Mouse (Mus musculus) midbrain, embryonic 14.5 days (tissue): ENCODE data around the gene Oosp1. TPM values are rescaled to one million over a fixed set of nuclear protein-coding genes. Genes with fewer than 3 reads are reported as not detected.

Source experiments
- ATAC-seq: fragments of 200-750 bp; cut with Nextera tagmentation; 2 replicates; pipeline ENCODE4 v1.8.0; 2017; ENCODE audit warnings: moderate number of reproducible peaks, moderate library complexity; ENCODE audit not compliant: low FRiP score, low TSS enrichment
- DNase-seq: peaks from one replicate; pipeline ENCODE4 v3.0.0-alpha.2; 2015
- H3K27ac ChIP-seq: fragments of 300-500 bp; sonication (generic); replicated peaks from 2 replicates; pipeline ENCODE4 v1.5.1; 2014; ENCODE audit warnings: mild to moderate bottlenecking, low read depth, low read length, moderate library complexity
- H3K27me3 ChIP-seq: fragments of 300-500 bp; sonication (generic); 2 replicates; pipeline ENCODE4 v1.6.1; 2014; ENCODE audit warnings: low read length, control low read depth, mixed read lengths; ENCODE audit not compliant: control insufficient read depth, insufficient read depth
- H3K36me3 ChIP-seq: fragments of 300-500 bp; sonication (generic); 2 replicates; pipeline ENCODE4 v1.6.1; 2014; ENCODE audit warnings: low read length, control low read depth; ENCODE audit not compliant: control insufficient read depth, insufficient read depth
- H3K4me1 ChIP-seq: fragments of 300-500 bp; sonication (generic); 2 replicates; pipeline ENCODE4 v1.6.1; 2014; ENCODE audit warnings: mild to moderate bottlenecking, antibody characterized with exemption, low read length, control low read depth; ENCODE audit not compliant: control insufficient read depth, insufficient read depth
- H3K4me2 ChIP-seq: fragments of 300-500 bp; sonication (generic); 2 replicates; pipeline ENCODE4 v1.6.1; 2014; ENCODE audit warnings: mild to moderate bottlenecking, low read length, moderate library complexity
- H3K4me3 ChIP-seq: fragments of 300-500 bp; sonication (generic); replicated peaks from 2 replicates; pipeline ENCODE4 v1.5.1; 2014; ENCODE audit warnings: low read depth, low read length
- H3K9ac ChIP-seq: fragments of 300-500 bp; sonication (generic); replicated peaks from 2 replicates; pipeline ENCODE4 v1.6.1; 2014; ENCODE audit warnings: mild to moderate bottlenecking, low read length, moderate library complexity
- H3K9me3 ChIP-seq: fragments of 300-500 bp; sonication (generic); 2 replicates; pipeline ENCODE4 v1.6.1; 2016; ENCODE audit warnings: low read length, control low read depth, mixed read lengths; ENCODE audit not compliant: control insufficient read depth
- WGBS: fragments of 180-500 bp; shearing (Covaris S2); extraction: QIAGEN DNeasy Blood & Tissue Kit; methylation state at CpG from one replicate; pipeline ENCODE4 v1.1.7; 2014; 5-methylcytosine and 5-hydroxymethylcytosine counted together
- polyA plus RNA-seq: library from polyadenylated mRNA; unstranded; fragments of >200 nt; fragmentation: Nextera tagmentation; extraction: Ambion mirVana; gene quantifications from 2 replicates; pipeline ENCODE4 v1.2.1, GENCODE M21; 2014

Oosp1 gene
- polyA plus RNA-seq, 1 experiment from 2014 or later, result not detected

DNA sequence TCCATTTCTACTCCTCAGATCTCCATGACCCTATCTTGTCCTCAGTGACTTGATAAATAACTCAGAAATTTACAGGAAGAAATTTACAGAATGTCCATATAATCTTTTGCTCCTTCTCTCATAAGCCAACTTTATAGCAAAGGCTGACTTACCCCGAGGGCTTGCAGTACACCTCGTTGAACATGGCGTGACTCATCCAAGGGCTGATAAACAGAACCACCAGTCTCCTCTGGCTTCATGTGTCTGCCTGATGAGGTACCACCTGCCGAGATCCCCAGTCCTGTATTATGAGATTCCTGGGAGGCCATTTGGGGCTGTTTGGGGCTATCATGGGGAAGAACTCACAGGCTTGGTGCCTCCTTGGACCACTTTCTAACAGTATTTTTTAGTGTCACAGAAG lies 51.9 kb downstream of the Oosp1 start:
- no peaks in the 10 kb centered on the region for H3K27me3 ChIP-seq
- H3K9me3 ChIP-seq, result no peaks in the 10 kb centered on the region
- no peak overlapping the region for H3K4me3 ChIP-seq
- no peaks in the 10 kb centered on the region for H3K36me3 ChIP-seq
- H3K4me2 ChIP-seq, result no peak overlapping the region
- ATAC-seq (no peak), DNase-seq (no peak)
- WGBS, result 82% methylated on average over 4 of the region's 4 CpGs
- H3K9ac ChIP-seq, result no peak overlapping the region
- H3K27ac ChIP-seq, result no peak overlapping the region
- no peaks in the 10 kb centered on the region for H3K4me1 ChIP-seq

DNA sequence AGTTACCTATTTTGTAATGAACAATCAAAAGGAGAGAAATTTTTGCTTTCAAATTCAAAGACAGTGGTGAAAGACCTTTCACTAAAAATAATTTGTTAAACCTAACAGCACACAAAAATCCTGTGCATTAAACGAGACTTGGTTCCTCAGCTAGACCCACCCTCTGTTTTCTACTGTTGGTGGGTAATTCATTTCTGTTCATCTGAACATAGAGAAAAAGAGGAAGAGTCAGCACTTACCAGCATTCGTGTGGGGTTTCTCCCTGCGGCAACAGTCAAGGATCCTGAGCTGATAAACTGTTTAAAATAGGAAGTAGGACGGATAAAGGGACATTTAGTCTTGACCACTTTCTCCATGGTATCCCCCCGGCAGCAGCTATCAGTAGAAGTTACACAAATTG lies 55.4 kb downstream of the Oosp1 start:
- H3K4me3 ChIP-seq, result no peak overlapping the region
- no peaks in the 10 kb centered on the region for H3K9me3 ChIP-seq
- DNase-seq (no peak), ATAC-seq (no peak)
- no peaks in the 10 kb centered on the region for H3K27me3 ChIP-seq
- WGBS, result 85% methylated on average over 5 of the region's 5 CpGs
- H3K36me3 ChIP-seq, result no peaks in the 10 kb centered on the region
- H3K4me1 ChIP-seq, result no peaks in the 10 kb centered on the region
- H3K27ac ChIP-seq, result no peak overlapping the region
- no peak overlapping the region for H3K9ac ChIP-seq
- no peak overlapping the region for H3K4me2 ChIP-seq

DNA sequence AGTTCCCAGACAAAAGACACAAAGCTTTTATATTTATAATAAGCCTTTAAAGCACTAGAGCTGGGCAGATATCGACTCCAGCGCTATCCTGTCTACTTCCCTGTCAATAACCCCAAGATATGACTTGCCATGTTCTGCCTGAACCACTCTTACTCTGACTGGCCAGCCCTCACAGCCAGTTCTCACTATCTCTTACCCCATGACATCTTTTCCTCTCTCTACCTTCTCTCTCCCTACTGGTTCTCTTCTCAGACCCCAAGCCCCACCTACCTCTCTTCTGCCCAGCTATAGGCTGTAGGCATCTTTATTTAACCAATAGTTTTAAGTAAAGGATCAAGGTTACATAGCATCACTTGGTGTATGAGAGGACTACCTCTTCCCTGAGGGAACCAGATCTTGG lies 56.6 kb downstream of the Oosp1 start:
- Histone ChIP-seq H3K4me1 (no peaks in the 10 kb centered on the region), H3K9ac (no peak overlapping the region), H3K9me3 (no peaks in the 10 kb centered on the region), H3K4me3 (no peak overlapping the region), H3K36me3 (no peaks in the 10 kb centered on the region), H3K27me3 (no peaks in the 10 kb centered on the region), H3K27ac (no peak overlapping the region), H3K4me2 (no peak overlapping the region)
- 85% methylated on average over 2 of the region's 2 CpGs for WGBS
- ATAC-seq, result no peak
- DNase-seq, result no peak

DNA sequence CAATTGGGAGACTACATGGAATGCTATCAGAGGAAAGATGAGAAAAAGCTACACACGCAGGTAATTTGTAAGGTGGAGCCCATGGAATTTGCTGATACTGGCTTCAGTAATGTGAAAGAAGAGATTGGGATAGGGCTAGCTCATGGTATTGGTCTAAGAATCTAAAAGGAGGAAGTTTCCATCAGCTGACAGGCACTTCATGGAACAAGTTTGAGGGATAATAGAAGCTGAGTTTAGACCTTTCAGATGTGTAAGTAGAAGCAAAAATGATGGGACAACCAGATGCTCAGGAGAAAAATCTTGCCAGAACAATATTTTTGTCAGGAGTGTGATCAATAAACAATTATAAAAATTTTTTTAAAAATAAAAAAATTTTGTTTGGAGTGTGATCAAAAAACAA lies 57.2 kb downstream of the Oosp1 start:
- Histone ChIP-seq H3K27me3 (no peaks in the 10 kb centered on the region), H3K9me3 (no peaks in the 10 kb centered on the region), H3K4me2 (no peak overlapping the region), H3K4me1 (no peaks in the 10 kb centered on the region), H3K27ac (no peak overlapping the region), H3K36me3 (no peaks in the 10 kb centered on the region), H3K4me3 (no peak overlapping the region), H3K9ac (no peak overlapping the region)
- 92% methylated on average over 1 of the region's 1 CpGs for WGBS
- ATAC-seq (no peak), DNase-seq (no peak)

DNA sequence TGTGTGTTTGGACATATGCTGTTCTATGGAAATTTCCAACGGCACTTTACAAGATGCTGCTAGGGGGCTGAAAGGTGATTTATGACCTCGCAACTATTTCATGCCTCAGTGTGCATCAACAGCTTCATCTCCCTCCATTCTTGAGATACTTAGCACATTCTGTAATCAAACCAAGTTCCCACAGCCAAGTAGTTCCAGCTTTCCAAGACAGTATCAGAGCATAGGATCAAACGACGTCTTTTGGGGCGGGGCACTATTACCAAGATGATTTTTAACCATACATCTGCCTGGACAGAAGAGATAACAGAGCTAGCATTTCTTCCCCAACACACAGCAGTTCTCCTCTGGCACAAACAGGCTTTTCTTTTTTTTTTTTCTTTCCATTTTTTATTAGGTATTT lies 65.7 kb downstream of the Oosp1 start:
- Histone ChIP-seq H3K9ac (no peak overlapping the region), H3K27ac (no peak overlapping the region), H3K9me3 (no peaks in the 10 kb centered on the region), H3K4me2 (no peak overlapping the region), H3K4me1 (no peaks in the 10 kb centered on the region), H3K27me3 (no peaks in the 10 kb centered on the region), H3K36me3 (no peaks in the 10 kb centered on the region), H3K4me3 (no peak overlapping the region)
- DNase-seq (no peak), ATAC-seq (no peak)
- WGBS, result 88% methylated on average over 5 of the region's 5 CpGs

DNA sequence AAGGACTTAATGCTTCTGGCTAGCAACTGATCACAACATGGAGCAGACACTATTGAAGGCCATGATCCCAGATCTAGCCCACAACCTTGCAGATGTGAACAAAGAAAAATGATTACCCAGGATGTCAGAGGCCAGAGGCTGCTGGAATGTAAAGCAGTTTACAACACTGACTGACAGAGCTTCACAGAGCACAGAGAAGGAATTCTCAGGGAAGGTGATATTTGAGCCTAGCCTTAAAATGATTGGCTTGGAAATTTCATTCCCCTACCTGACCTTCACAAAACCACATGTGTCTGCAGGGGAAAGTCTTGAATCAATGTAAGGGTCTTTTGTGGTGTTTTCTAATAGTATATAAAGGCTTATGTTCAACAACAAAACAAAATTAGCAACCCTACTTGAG lies 66.2 kb downstream of the Oosp1 start:
- ATAC-seq (no peak), DNase-seq (no peak)
- H3K9ac ChIP-seq, result no peak overlapping the region
- no peak overlapping the region for H3K4me2 ChIP-seq
- no peak overlapping the region for H3K27ac ChIP-seq
- no peaks in the 10 kb centered on the region for H3K36me3 ChIP-seq
- H3K4me3 ChIP-seq, result no peak overlapping the region
- H3K9me3 ChIP-seq, result no peaks in the 10 kb centered on the region
- H3K27me3 ChIP-seq, result no peaks in the 10 kb centered on the region
- H3K4me1 ChIP-seq, result no peaks in the 10 kb centered on the region

DNA sequence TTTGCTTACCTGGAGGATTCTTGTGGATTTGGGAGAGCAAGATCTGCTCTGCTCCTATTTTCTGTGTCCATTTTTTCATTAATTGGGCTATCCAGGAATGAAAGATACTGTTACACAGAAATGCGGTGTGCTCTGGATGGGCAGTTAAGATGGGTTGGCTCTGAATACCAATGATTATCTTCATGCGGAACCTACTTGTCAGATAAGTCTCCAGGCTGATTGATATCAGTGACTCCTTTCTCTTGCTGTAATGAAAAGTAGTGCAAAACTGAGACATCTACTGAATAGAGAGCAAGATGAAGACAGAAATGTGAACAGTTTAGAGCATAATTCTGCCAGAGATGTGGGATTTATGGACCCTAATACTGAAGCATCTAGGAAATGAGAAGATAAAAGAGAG lies 67.4 kb downstream of the Oosp1 start, which contains the start of gene Ms4a2:
Gene Ms4a2 (minus strand): TSS at position 169 of the 400 bp plus-strand sequence.
- Histone ChIP-seq H3K36me3 (no peaks in the 10 kb centered on the region), H3K27me3 (no peaks in the 10 kb centered on the region), H3K4me3 (no peak within 1 kb of the TSS), H3K4me1 (no peaks in the 10 kb centered on the region), H3K4me2 (no peak within 1 kb of the TSS), H3K9me3 (no peaks in the 10 kb centered on the region), H3K9ac (no peak within 1 kb of the TSS), H3K27ac (no peak within 1 kb of the TSS)
- ATAC-seq, result no peak
- DNase-seq, result no peak
- 90% methylated on average over 2 of the region's 2 CpGs for WGBS

DNA sequence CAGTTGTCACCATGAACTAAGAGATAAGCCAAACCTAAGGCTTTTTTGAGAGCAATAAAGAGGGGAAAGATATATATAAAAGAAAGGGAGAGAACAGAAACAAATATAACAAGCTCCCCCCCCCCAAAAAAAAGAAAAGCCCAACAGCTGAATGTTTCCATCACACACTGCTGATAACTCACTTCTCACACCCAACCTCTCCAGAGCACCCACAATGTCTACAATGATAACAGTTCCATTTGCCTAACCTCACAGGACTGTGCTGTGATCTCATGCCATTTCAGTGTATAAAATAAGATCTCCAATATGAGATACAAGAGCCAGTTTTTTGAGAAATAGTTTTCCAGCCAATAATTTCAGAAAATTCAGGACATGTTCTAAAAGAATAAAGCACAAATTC lies 73.0 kb downstream of the Oosp1 start:
- Histone ChIP-seq H3K9me3 (no peaks in the 10 kb centered on the region), H3K4me2 (no peak overlapping the region), H3K36me3 (no peaks in the 10 kb centered on the region), H3K9ac (no peak overlapping the region), H3K4me3 (no peak overlapping the region), H3K27me3 (no peaks in the 10 kb centered on the region), H3K27ac (no peak overlapping the region), H3K4me1 (no peaks in the 10 kb centered on the region)
- DNase-seq (no peak), ATAC-seq (no peak)
